Mouse (Mus musculus) hindbrain, embryonic 15.5 days (tissue): ENCODE data around the gene Ptprb. TPM values are rescaled to one million over a fixed set of nuclear protein-coding genes. Genes with fewer than 3 reads are reported as not detected.

Source experiments
- polyA plus RNA-seq: library from polyadenylated mRNA; unstranded; fragments of >200 nt; fragmentation: Nextera tagmentation; extraction: Ambion mirVana; gene quantifications from 2 replicates; pipeline ENCODE4 v1.2.1, GENCODE M21; 2015

Ptprb gene
- polyA plus RNA-seq, 1 experiment from 2014 or later: 3.9 TPM

Other genes with a start within 250 kb of the Ptprb start
- 0.06 TPM in 1 of 2 replicates, not detected in the other for gene 4933416C03Rik, start 161.6 kb upstream of the Ptprb start, polyA plus RNA-seq
- gene Kcnmb4, start 198.4 kb downstream of the Ptprb start, polyA plus RNA-seq: 30.1 and 34.9 TPM in 2 replicates